Mouse (Mus musculus) inflammation-experienced regulatory T-cells, adult 16 weeks (primary cell): Measurements from ENCODE around the gene Ranbp17. TPM values are rescaled to one million over a fixed set of nuclear protein-coding genes. Genes with fewer than 3 reads are reported as not detected.

Source experiments
- polyA plus RNA-seq: library from polyadenylated mRNA; unstranded; fragments of 100-300 nt; shearing (Covaris generic); gene quantifications from one replicate; pipeline ENCODE4 v1.2.1, GENCODE M21; 2017

The Ranbp17 gene
- polyA plus RNA-seq: not detected

DNA sequence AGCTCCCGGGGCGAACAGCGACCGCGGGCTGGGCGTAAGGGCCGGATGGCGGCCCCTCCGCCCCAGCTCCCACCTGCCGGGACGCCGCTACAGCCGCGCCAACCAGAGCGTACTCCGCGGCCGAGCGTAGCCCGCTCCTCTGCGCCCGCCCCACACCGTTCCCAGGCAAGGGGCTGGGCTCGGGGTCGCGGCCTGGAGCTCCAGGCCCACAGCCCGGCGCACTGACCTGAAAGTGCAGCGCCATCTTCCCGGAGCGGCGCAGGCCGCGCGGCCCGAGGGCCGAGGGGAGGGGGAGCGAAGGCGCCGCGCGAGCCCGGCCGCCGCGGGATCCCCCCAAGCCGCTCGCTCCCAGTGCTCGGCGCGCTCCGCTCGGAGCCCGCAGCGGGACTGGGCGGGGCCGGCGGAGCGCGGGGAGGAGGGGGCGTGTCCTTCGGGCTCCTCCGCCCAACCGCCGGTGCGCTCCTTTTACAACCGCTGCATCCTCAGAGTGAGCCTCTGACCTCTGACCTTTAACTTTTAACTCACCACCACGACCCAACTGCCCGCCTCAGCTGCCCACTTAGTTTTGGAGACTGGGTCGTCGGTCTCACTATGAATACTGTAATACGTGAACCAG lies at the start of gene Ranbp17:
Ranbp17 (minus strand) TSS at position 371 of the 616 bp plus-strand sequence.

GRCm38 (mm10) chr11:33276637-33277036 lies 236.9 kb downstream of the Ranbp17 start, which contains the start of gene Gm12117:
TSS of gene Gm12117 (minus strand) at chr11:33276737.

DNA sequence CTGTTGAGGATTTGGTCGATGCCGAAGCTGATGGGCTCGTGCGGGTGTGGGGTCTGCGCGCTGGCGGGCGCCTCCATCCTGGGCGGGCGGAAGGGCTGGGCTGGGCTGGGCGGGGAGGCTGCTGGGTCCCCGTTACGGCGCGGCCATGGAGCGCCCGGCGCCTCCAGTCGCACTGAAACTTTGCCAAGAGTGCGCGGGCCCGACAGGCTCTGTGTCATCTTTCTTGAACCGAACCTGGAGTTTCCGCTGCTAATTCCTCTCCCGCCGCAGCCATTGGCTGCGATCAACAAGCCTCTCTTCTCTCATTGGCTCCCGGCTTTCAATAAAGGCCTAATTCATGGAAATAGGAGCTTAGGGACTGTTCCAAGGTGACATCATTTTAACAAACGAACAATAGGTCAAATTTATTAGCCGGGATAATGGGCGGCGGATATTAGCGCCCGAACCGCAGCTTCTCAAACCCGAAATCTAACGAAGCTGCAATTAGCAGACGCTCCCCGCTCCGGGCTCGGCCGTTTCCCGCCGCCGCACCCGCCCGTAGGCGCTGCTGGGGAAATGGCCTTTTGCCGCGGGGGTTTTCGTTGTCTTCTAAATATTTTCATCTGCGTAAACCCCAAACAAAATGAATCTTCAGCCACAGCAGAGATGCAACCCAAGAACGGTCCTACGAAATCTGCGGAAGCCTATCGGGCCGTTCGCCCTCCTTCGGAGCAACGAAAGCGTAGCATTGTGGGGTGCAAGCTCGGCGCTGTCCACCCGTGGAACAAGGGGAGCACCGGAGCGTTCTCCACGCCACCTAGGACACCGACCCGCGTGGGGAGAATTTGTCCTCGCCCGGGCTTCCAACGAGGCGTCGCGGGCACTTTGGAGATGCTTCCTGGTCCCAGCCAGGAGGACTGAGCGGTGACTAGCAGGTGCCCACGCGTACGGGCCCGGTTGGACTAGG lies 309.9 kb downstream of the Ranbp17 start, which contains the start of gene Tlx3:
Tlx3 (minus strand) TSS at position 207 of the 946 bp plus-strand sequence.

GRCm38 (mm10) chr11:33162998-33163506 lies 350.5 kb downstream of the Ranbp17 start, which contains the start of gene Npm1:
TSS of gene Npm1 (minus strand) at chr11:33163206.

Other genes starting within 250 kb of the Ranbp17 start
- not detected for gene Gm12117, start 237.0 kb downstream of the Ranbp17 start, polyA plus RNA-seq
- gene Gabrp, start 65.2 kb upstream of the Ranbp17 start, polyA plus RNA-seq: not detected
- not detected for gene D130052B06Rik, start 85.6 kb upstream of the Ranbp17 start, polyA plus RNA-seq